Mouse (Mus musculus): ENCODE data around the gene Cmpk1.

DNA sequence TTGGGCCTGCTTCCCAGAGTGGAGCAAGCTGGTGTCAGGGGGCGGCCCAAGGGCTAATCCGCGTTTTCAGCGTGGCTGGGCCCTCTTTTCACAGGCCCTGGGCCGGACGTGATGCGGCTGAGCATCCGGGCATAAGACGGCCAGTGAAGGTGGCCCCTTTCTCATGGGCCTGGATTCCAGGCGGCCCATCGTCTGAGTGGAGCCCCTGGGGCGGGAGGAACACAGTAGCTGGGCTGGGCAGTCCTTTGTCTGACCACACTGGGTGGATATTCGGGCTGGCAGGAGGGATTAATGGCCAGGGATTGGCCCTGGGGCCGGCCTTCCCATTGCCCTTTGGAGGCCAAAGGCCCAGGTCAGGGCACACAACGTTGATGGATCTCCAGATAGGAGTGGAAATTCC is 57.9 kb downstream of the Cmpk1 start:
- TF ChIP-seq CTCF (conservative IDR thresholded peaks at IDR 0.05; ENCODE audit: insufficient read depth, insufficient read length, low read depth, low read length) (no peak), POLR2A (IDR thresholded peaks at IDR 0.05; ENCODE audit: low read depth, low read length) (no peak)

All from kidney, adult 2 months (tissue).